Mouse (Mus musculus) cerebellum, adult 2 months (tissue): ENCODE data around the gene Ugt1a7c.

ENCODE experiments used
- CTCF ChIP-seq: fragments of 200-500 bp; IDR thresholded peaks from 2 replicates; pipeline ENCODE4 v1.5.1; 2011; ENCODE audit warnings: low read depth, mild to moderate bottlenecking, control low read depth, low read length, moderate library complexity, borderline replicate concordance; ENCODE audit not compliant: insufficient read depth
- POLR2A ChIP-seq: fragments of 200-500 bp; IDR thresholded peaks from 2 replicates; pipeline ENCODE4 v1.6.1; 2011; ENCODE audit warnings: low read length, control low read depth, borderline replicate concordance; ENCODE audit not compliant: insufficient read depth

DNA sequence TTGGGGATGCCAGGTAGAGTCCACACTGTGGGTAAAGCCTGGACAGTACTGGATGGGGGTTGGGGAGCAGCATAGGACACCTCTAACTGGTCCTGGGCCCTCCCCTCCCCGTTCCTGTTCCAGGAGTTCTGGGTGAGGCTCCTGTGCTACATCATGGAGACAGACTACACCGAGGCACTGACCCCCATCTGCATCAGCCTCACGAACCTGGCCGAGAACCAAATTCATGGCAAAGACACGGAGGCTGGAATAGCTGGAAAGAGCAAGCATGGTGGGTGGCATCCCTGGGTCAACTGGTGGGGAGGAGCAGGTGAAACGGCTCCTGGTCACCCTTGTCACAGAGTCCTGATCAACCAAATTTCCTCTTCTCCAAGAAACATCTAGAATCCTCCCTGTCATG is 143.9 kb downstream of the Ugt1a7c start:
- TF ChIP-seq POLR2A (no peak), CTCF (no peak)
